Mouse (Mus musculus) MEL (cell line): ENCODE measurements around the gene Tmeff2.

ENCODE experiments used
- BHLHE40 ChIP-seq: IDR thresholded peaks from 2 replicates; pipeline ENCODE4 v1.6.1; 2012; ENCODE audit warnings: low read depth, mild to moderate bottlenecking, inconsistent platforms, low read length, improper control_type of control experiment, borderline replicate concordance
- CTCF ChIP-seq, 3 experiments: IDR thresholded peaks in 2 of 3; conservative IDR thresholded peaks in 1 of 3; 2 replicates each; pipeline ENCODE4 v1.5.1; 2011 to 2012; ENCODE audit warnings: low read length in 3 of 3, low read depth in 2 of 3, mild to moderate bottlenecking in 2 of 3, improper control_type of control experiment in 1 of 3, inconsistent platforms in 1 of 3, mixed read lengths in 1 of 3, moderate library complexity in 1 of 3; ENCODE audit not compliant: control insufficient read depth in 1 of 3, insufficient read depth in 1 of 3, poor library complexity in 1 of 3, severe bottlenecking in 1 of 3
- POLR2A ChIP-seq, 2 experiments: IDR thresholded peaks; 2 replicates each; pipeline ENCODE4 v1.6.1; 2011 to 2012; ENCODE audit warnings: low read length in 2 of 2, mild to moderate bottlenecking in 2 of 2, control low read depth in 1 of 2, improper control_type of control experiment in 1 of 2, low read depth in 1 of 2, moderate library complexity in 1 of 2; ENCODE audit not compliant: control insufficient read depth in 1 of 2, insufficient read depth in 1 of 2, poor library complexity in 1 of 2
- ZNF384 ChIP-seq: IDR thresholded peaks from 2 replicates; pipeline ENCODE4 v1.6.1; 2012; ENCODE audit warnings: low read depth, mild to moderate bottlenecking, inconsistent platforms, low read length, improper control_type of control experiment

DNA sequence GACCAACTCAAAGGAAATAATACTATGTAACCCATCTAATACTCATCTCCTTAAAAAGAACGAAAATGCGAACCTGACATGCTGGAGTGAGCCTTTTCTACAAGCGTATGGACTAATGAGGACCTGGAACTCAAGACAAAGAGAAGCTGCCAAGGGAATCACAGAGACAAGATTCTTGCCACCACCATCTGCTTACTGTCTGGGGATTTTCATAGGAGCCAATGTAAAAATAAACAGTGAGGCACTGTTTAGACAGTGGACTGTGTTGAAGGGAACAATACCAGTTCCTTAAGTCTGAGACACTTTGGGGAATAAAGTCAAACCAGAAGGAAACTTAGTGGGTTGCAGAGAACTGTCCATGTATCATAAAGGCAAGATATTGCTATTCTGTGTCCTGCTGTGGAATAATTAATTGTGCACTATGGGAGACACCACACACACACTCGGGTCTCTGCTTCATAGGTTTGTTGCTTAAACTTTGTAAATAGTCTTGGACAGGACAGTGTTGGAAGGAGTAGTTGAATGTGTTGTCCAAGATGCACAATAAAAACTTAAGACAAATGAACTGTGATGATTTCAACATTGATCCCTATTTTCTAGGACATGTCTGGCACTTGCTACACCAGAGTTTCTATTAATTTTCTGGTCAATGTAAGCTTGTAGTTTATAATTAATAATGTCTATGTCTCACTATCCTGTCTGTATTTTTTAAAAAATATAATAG is 79.1 kb downstream of the Tmeff2 start:
- TF ChIP-seq POLR2A (IDR thresholded peaks at IDR 0.05; ENCODE audit: control insufficient read depth in 1 of 2, insufficient read depth in 1 of 2, low read depth in 1 of 2, low read length in 2 of 2, poor library complexity in 1 of 2), result no peak
- TF ChIP-seq ZNF384, result no peak
- no peak for TF ChIP-seq CTCF (IDR thresholded peaks at IDR 0.05 in 2 of 3, conservative IDR thresholded peaks at IDR 0.05 in 1 of 3; ENCODE audit: control insufficient read depth in 1 of 3, insufficient read depth in 1 of 3, low read depth in 2 of 3, low read length in 3 of 3, poor library complexity in 1 of 3, severe bottlenecking in 1 of 3)
- TF ChIP-seq BHLHE40, result no peak
